Mouse (Mus musculus): ENCODE results near the gene Olfr693. TPM values are rescaled to one million over a fixed set of nuclear protein-coding genes. Genes with fewer than 3 reads are reported as not detected.
"Not testable (repeated sequence)": the region's sequence is repeated elsewhere in the genome, so short reads cannot be mapped to it uniquely, and the experiment has no call there.

The Olfr693 gene
- total RNA-seq (2022) = not detected

DNA sequence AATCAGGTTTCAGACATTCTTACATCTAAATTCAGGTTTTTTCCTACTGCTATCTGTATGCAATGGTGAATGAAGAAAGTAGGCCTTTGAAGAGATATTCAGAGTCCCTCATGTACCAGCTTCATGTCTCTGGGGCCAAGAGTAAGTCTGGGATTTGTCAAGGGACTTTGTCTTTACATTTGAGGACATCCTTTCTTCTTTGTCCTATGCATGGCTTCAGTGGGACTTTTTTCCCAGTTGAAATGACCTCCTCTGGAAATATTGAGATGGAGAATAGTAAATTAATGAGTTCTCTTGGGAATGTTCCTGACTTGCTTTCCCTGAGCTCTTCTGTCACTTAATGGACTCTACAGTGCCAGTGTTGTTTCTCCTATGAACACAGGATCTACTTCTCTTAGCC is at the start of gene Olfr693:
TSS of gene Olfr693 (minus strand) at position 101 of the 400 bp plus-strand sequence.
- no peak for DNase-seq

DNA sequence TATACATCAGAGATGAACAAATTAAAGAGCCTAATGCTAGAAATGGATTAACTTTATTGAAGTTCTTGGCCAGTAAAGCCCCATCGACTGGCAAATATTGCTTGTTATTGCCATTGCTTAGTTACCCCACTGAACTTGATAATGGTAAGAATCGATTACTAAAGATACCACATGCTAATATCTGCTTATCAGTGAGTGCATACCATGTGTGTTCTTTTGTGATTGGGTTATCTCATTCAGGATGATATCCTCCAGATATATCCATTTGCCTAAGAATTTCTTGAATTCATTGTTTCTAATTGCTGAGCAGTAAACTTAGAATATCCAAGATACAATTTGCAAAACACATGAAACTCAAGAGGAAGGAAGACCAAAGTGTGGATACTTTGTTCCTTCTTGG is 45.3 kb upstream of the Olfr693 start:
- DNase-seq = not testable (repeated sequence)

DNA sequence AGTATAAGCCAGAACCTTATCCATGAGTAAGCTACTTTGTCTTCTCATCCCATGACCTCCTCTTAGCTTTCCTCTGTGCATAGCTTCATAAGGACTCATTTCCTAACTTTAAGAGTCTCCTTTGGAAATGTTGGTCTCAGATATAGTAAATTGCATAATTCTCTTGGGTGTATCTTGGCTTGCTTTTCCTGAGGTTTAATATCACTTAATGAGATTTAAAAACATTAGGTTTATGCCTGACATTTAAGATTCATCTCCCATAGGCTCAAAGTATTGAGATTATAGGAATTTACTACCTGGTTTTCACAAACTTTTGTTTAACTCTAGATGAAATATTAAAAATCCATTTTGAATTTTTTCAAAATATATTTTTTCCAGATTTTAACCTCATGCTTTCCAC is 35.9 kb upstream of the Olfr693 start, which contains the start of gene Olfr695:
TSS of gene Olfr695 (minus strand) at position 101 of the 400 bp plus-strand sequence.
- DNase-seq = no peak

DNA sequence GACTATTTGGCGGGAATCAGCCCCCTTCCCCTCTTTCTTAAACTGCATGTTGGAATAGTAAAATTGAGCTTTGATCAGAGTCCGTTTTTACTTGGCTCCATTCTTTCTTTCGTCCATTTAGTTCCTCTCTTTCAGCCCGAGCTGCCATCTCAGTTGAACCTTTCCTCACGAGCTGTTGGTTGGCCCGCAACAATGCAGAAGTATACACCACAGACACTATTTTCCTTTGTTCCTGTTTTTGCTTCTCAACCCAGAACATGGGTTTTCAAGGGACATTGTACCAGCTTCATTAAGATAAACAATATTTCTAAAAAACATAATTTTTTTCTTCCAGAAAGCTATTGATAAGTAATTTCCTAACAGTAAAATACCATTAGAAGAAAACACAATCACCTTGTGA is 31.1 kb upstream of the Olfr693 start:
- no peak for DNase-seq

DNA sequence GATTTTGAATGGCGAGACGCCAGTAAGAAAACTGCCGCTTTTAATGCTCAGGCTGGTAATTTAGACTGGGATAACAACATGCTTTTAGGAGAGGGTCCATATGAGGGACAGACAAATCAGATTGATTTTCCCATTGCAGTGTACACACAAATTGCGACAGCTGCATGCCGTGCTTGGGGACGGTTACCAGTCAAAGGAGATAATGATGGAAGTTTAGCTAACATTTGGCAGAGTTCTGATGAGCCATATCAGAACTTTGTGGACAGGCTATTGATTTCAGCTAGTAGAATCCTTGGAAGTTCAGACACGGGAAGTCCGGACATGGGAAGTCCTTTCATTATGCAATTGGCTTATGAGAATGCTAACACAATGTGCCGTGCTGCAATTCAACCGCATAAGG is 27.3 kb upstream of the Olfr693 start:
- DNase-seq = not testable (repeated sequence)

DNA sequence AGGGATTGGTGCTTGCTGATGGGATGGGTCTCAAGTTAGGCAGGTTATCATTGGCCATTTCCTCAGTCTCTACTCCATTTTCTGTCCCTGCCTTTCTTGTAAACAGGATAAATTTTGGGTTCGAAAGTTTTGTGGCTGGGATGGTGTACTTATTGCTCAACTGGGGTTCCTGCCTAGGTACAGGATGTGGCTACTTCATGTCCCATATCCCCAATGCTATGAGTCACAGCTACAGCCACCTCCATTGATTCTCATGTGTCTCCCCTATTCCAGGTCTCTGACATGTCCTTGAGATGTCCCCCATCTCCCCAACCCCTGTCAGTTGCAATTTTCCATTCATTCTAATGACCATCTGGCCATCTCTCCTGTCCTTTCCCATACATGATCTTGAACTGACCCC is 16.5 kb upstream of the Olfr693 start:
- no peak for DNase-seq

DNA sequence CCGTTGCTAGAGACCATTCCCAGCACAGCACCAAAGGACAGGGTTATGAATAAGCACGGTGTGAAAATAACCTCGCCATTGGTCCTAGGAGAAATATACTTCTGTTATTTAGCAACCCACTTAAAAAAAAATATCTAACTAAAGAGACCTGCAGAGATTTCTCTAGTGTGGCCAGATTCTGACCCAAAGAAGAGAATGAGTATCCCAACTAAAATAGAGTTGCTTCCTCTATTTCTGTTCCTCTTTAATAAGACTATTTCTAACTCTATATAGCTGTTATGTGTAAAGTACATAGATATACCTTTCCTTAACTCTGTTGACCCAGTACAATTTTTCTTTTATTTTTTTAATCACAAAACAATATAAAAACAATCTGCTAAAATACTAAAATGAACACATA is 12.6 kb upstream of the Olfr693 start:
- DNase-seq = no peak

DNA sequence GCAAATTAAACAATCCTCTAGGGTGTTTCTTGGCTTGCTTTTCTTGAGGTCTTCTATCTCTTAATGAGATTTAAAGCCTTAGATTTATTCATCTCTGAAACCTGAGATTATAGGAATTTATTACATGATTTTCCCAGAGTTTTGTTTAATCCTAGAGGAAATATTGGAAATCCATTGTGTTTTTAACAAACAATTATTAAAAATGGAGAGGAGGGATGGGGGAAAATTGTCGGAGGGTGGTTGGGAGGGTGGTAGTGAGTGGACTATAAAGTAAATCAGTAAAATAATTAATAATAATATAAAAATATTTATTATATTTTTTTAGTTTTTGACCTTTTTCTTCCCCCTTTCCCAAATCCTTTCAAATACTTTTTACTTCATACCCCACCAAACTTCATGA is 11.3 kb upstream of the Olfr693 start, which contains the start of gene Olfr694:
TSS of gene Olfr694 (minus strand) at position 101 of the 400 bp plus-strand sequence.
- no peak for DNase-seq

DNA sequence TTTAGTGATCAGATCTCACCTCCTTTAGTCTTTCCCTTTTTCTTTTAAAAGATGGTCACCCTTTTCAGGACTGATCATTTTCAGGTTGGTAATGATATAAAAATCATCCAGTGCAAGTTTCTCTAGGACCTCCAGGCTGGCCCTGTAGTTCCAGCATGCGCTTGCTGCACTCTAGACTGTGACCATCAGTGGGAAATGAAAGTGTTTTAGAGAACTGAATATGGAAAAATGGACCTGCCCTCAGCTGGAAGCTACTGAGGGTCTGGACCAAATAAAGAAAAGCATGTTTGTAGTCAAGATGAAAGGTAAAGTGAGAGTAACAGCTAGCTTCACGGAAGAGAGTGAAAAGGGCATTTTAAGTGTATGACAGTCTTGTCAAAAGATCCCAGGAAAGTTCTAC is 5.0 kb upstream of the Olfr693 start:
- DNase-seq = no peak

DNA sequence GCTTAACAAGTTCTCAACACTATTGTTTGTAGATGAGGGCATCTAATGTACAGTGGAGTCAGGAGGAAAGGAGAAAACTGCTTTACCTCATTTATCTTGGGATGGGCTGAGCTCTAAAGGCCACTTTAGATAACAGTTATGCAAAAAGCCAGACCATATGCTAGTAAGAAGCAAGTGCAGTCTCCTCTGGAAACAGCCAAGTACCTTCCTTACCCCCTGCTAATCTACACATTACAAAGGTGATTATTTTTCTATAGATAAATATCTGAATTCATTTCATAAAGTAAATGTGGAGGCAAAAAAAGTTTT is 28.1 kb downstream of the Olfr693 start:
- no peak for DNase-seq

DNA sequence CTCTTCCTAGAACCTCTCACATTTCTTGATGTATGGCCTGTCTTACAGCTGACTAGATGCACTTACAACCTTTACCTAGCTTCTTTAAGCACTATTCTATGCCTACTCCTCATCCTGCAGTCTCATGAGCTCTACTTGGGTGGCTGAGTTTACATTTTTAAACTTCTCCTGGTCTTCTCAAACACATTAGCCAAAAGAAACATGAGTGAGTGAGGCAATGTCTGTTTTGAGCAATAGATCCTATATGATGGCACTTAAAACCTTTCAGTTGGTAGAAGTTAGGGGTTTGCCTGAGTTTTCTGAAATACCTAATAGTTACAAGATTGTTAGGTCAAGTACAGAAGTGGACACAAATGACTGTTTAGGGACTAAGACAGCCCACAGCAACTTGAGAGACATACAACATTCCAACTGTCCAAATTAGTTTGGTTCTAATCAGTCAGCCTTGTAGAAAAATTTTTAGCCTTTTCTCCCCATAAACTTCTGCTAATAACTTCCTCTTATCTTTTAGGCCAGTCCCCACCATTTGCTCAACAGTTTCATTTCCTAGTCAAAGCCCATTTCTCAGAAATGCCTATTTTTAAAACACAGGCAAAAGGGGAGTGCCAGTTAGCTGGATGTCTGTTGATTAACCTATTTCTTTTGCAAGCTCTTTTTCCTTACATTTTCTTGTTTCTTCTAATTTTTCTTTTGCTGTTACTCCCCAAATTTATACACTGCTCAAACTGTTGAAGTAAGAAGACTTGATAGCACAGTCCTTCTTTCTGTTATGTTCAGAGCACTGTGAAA is 28.6 kb downstream of the Olfr693 start:
- no peak for DNase-seq

DNA sequence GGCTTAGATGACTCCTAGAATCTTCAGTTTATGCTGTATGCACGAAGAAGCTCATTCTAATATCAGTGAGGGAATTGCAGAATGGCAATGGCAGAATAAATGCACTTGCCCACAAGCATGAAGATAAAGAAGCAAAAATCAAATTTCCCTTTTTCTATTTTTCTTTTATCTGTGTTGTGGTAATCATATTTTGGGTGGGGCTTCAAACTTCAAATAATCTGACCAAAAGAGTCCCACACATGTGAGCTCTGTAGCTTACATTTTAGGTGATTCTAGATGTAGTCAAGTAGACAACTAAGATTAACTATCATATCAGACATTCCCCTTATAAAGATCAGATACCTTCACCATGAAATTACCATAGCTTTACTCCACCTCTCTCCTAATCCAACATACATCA is 30.6 kb downstream of the Olfr693 start:
- no peak for DNase-seq

DNA sequence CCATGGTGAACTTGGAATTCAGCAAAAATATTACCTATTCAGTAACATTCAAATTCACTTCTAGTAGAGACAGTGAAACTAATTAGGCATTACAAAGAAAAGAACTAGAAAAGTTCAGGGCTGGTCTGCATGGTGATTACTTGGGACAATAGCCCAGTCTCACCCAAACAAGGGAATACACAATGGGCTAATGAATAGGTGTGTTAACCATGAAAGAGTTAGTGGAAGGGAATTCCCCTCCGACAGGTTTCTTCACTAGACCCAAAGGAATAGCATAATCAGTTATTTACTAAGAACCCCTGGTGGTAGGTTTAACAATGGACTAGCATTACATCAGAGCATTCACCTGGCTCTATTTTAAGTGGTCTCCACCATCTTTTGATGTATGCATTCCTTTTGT is 35.1 kb downstream of the Olfr693 start:
- no peak for DNase-seq

DNA sequence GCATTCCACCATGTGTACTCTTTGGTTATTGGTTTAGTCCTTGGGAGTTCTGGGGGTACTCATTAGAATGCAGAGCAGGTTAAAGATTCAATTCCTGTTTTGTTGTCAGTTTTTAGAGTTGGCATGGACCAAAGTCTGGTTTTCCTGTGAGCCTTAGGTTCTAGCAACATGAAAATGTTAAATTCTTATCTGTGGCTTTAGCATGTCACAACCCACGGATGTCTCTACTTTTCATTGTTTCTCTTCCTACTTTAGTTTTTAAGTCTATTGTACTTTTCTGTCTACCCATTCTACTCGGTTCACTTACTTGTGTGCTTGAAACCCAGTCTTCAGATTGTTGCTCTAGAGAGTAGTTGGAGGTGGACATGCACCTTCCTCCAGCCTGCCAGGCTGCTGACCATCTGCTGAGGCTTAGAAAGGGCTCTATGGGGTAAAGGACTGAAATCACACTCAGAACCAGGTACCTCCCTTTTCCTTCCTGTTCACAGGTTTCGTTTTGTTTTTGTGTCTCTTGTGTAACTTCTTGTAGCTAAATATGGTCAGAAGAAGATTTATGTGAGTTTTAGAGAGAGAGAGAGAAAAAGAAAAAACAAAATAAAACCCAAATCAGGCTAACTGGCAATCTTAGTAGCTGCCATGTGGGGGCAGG is 36.0 kb downstream of the Olfr693 start:
- DNase-seq = no peak

DNA sequence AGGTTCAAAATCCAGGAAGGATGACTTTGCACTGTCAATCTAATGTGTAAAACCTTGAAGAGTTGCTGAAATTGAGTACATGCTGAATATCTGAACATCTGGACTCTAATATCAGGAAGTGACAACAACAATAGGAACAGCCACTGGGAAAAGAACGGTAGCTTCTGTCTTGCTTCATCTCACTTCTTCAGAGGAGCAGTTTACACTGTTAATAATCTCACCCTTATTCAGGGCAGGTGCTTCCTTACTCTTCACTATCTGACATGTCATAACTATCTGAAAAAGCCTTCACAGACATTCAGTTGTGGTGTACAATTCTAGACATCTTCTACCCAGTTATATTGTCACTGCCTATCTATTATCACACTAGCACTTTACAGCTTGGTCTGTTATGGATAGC is 39.5 kb downstream of the Olfr693 start:
- DNase-seq = no peak

DNA sequence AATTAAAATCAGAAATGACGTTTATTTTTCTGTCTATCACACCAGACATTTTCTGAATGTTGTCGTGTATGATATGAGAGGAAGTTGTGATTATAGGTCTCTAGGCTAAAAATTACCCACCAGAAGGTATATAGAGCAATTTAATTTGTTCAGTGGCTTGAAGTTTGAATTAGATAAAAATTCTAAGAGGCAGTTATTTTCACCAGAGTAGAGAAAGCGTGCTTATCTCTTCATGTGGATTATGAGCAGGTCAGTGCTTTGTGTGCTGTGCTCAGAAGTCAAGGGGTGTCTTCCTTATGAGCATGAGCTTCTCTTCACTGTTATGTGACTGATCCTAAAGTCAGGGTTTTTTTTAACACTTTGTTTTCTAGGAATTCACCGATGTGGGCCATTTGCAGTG is 44.8 kb downstream of the Olfr693 start:
- no peak for DNase-seq

Other genes with a start within 250 kb of the Olfr693 start
- not detected for gene Olfr694, start 11.2 kb upstream of the Olfr693 start, total RNA-seq (2022)
- not detected for gene Olfr695, start 35.8 kb upstream of the Olfr693 start, total RNA-seq (2022)
- not detected for gene Olfr697, start 61.9 kb upstream of the Olfr693 start, total RNA-seq (2022)
- gene Olfr698, start 74.8 kb upstream of the Olfr693 start, total RNA-seq (2022) = not detected
- not detected for gene Olfr699, start 112.6 kb upstream of the Olfr693 start, total RNA-seq (2022)
- not detected for gene Olfr700, start 128.2 kb upstream of the Olfr693 start, total RNA-seq (2022)
- gene Olfr701, start 133.5 kb upstream of the Olfr693 start, total RNA-seq (2022) = not detected
- gene Olfr702, start 153.3 kb upstream of the Olfr693 start, total RNA-seq (2022) = not detected
- not detected for gene Olfr703, start 162.8 kb upstream of the Olfr693 start, total RNA-seq (2022)
- gene Olfr704, start 182.6 kb upstream of the Olfr693 start, total RNA-seq (2022) = not detected
- not detected for gene Olfr705, start 196.3 kb upstream of the Olfr693 start, total RNA-seq (2022)
- not detected for gene Olfr706, start 207.6 kb upstream of the Olfr693 start, total RNA-seq (2022)
- gene Olfr707, start 220.7 kb upstream of the Olfr693 start, total RNA-seq (2022) = not detected
- not detected for gene Olfr1532-ps1, start 227.4 kb upstream of the Olfr693 start, total RNA-seq (2022)

All from adrenal gland, adult 8-10 months (tissue).